Mouse (Mus musculus) liver, adult 2 months (tissue): ENCODE measurements around the gene Kcnj11.

Source experiments
- CTCF ChIP-seq: fragments of 200-500 bp; IDR thresholded peaks from 2 replicates; pipeline ENCODE4 v1.5.1; 2011; ENCODE audit warnings: low read depth, low read length, control low read depth
- POLR2A ChIP-seq: fragments of 200-500 bp; IDR thresholded peaks from 2 replicates; pipeline ENCODE4 v1.6.1; 2011; ENCODE audit warnings: low read length, control low read depth; ENCODE audit not compliant: insufficient read depth; ENCODE audit errors: extremely low read depth

GRCm38 (mm10) chr7:46086378-46086777, 14.2 kb downstream of the Kcnj11 start:
- TF ChIP-seq CTCF, result no peak
- TF ChIP-seq POLR2A, result no peak
